Mouse (Mus musculus) midbrain, embryonic 11.5 days (tissue): ENCODE measurements around the gene Ano8. TPM values are rescaled to one million over a fixed set of nuclear protein-coding genes. Genes with fewer than 3 reads are reported as not detected.

Experiments used
- ATAC-seq: fragments of 200-750 bp; cut with Nextera tagmentation; 2 replicates; pipeline ENCODE4 v1.8.0; 2017; ENCODE audit warnings: moderate TSS enrichment, moderate library complexity; ENCODE audit not compliant: low FRiP score
- DNase-seq: peaks from one replicate; pipeline ENCODE4 v3.0.0; 2015; ENCODE audit warnings: low spot score; ENCODE audit errors: missing footprints
- H3K27ac ChIP-seq: fragments of 300-500 bp; sonication (generic); 2 replicates; pipeline ENCODE4 v1.5.1; 2014; ENCODE audit warnings: low read depth, low read length
- H3K27me3 ChIP-seq: fragments of 300-500 bp; sonication (generic); 2 replicates; pipeline ENCODE4 v1.6.1; 2014; ENCODE audit warnings: mild to moderate bottlenecking, low read length, moderate library complexity, mixed read lengths; ENCODE audit not compliant: control insufficient read depth, insufficient read depth
- H3K36me3 ChIP-seq: fragments of 300-500 bp; sonication (generic); 2 replicates; pipeline ENCODE4 v1.6.1; 2014; ENCODE audit warnings: mild to moderate bottlenecking, low read length, moderate library complexity, mixed read lengths; ENCODE audit not compliant: control insufficient read depth, insufficient read depth
- H3K4me1 ChIP-seq: fragments of 300-500 bp; sonication (generic); 2 replicates; pipeline ENCODE4 v1.6.1; 2014; ENCODE audit warnings: low read length; ENCODE audit not compliant: control insufficient read depth, insufficient read depth
- H3K4me2 ChIP-seq: fragments of 300-500 bp; sonication (generic); 2 replicates; pipeline ENCODE4 v1.6.1; 2014; ENCODE audit warnings: mild to moderate bottlenecking, moderate library complexity
- H3K4me3 ChIP-seq: fragments of 300-500 bp; sonication (generic); 2 replicates; pipeline ENCODE4 v1.5.1; 2014; ENCODE audit warnings: low read depth, low read length
- H3K9ac ChIP-seq: fragments of 300-500 bp; sonication (generic); 2 replicates; pipeline ENCODE4 v1.6.1; 2014; ENCODE audit warnings: low read length
- H3K9me3 ChIP-seq: fragments of 300-500 bp; sonication (generic); 2 replicates; pipeline ENCODE4 v1.6.1; 2016; ENCODE audit warnings: low read length; ENCODE audit not compliant: control insufficient read depth
- WGBS: fragments of 180-500 bp; shearing (Covaris S2); extraction: QIAGEN DNeasy Blood & Tissue Kit; methylation state at CpG from one replicate; pipeline ENCODE4 v1.1.7; 2014; 5-methylcytosine and 5-hydroxymethylcytosine counted together
- polyA plus RNA-seq: library from polyadenylated mRNA; unstranded; fragments of >200 nt; fragmentation: Nextera tagmentation; extraction: Ambion mirVana; gene quantifications from 2 replicates; pipeline ENCODE4 v1.2.1, GENCODE M21; 2014

The Ano8 gene
- polyA plus RNA-seq, 1 experiment from 2014 or later = 4.0 TPM

DNA sequence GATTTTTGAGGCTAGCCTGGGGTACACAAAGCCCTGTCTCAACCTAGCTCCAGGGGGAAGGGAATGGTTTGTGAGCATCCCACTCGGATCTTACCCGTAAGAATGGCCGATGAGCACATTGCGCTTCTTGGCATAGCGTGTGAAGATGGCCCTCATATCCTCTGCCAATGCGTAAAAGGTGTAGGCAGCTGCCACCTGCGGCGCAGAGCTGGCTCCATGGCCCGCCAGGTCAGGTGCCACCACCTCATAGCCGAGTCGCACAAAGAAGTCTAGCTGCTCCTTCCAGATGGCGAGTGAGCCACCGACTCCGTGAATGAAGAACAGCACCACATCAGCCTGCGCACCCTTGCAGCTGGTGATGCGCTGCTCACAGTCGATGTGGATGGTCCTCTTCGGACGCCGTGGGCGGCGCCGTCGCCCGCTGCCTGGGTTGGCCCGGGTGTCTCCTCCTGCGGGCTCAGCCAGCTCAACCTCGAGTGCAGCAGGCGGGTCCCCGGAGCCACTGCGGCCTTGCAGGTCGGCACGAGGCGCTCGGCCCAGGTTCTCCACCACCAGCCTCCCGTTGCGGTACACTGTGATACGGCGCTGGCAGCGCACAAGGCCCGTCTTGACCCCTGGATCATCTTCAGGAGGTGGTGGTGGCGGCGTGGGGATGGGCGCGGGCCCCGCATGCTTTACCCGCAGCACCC lies 24.5 kb downstream of the Ano8 start:
- no peaks in the 10 kb centered on the region for H3K9me3 ChIP-seq
- no peak overlapping the region for H3K4me3 ChIP-seq
- no peak overlapping the region for H3K27ac ChIP-seq
- no peak overlapping the region for H3K9ac ChIP-seq
- DNase-seq = peak; percentile 76
- ATAC-seq = no peak
- no peak overlapping the region for H3K4me2 ChIP-seq
- H3K4me1 ChIP-seq = peaks cover 25% of the 10 kb centered on the region
- WGBS = 77% methylated on average over 47 of the region's 47 CpGs
- no peaks in the 10 kb centered on the region for H3K27me3 ChIP-seq
- peaks cover 2% of the 10 kb centered on the region; the same call in 1 of the 2 replicates for H3K36me3 ChIP-seq

DNA sequence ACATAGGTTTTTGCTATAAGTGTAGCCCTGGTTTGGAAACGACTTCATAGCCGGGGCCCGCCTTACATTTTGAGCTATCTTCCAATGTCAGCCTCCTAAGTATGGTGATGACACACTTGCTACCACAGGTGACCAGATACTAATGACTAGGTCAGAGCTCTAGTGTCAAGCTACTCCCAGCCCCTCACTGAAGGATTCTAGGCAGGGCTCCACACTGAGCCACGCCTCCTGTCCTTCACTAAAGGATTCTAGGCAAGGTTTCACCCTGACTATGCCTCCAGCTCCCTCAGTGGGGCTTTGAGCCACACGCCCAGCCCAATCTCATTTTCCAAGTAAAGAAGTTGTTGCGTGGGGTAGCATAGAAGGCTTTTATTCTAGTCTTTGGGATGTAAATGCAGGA lies 25.0 kb downstream of the Ano8 start:
- Histone ChIP-seq H3K4me1 (peaks cover 23% of the 10 kb centered on the region), H3K4me3 (no peak overlapping the region), H3K4me2 (no peak overlapping the region), H3K27ac (no peak overlapping the region), H3K36me3 (peaks cover 2% of the 10 kb centered on the region; the same call in 1 of the 2 replicates), H3K27me3 (no peaks in the 10 kb centered on the region), H3K9me3 (no peaks in the 10 kb centered on the region), H3K9ac (no peak overlapping the region)
- no peak for DNase-seq
- no peak for ATAC-seq
- WGBS = 91% methylated on average over 6 of the region's 6 CpGs

DNA sequence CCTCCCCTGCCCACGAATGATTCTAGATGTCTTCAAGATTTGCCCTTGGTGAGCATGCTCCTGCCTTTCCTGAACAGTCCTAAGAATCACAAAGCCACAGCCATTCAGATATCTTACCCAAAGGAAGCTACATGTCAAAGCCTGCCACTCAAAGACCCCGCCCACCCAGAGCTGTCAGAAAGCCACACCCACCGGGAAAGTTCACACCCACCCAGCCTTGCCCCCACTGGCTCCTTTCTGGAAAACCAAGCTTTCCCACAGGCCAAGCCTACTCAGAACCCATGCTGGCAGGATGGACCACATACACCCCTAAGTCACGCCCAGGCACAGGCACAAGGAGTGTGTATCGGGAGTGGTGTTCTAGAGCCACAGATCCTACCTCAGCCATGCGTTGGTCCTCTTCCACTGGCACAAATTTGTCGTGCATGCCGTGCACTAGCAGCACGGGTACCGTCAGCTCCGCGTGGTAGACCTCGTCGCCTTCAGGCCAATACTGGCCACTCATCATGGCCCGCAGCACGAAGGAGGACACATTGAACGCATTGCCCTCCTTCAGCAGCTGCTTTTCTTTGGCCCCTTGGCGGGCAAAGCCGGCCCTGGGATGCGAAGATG lies 28.0 kb downstream of the Ano8 start:
- no peak for ATAC-seq
- Histone ChIP-seq H3K4me2 (no peak overlapping the region), H3K27me3 (no peaks in the 10 kb centered on the region), H3K27ac (no peak overlapping the region), H3K36me3 (peaks cover 2% of the 10 kb centered on the region; the same call in 1 of the 2 replicates), H3K4me1 (peaks cover 9% of the 10 kb centered on the region; the same call in 1 of the 2 replicates), H3K4me3 (no peak overlapping the region), H3K9me3 (no peaks in the 10 kb centered on the region), H3K9ac (no peak overlapping the region)
- peak; percentile 10 for DNase-seq
- WGBS = 84% methylated on average over 20 of the region's 20 CpGs

DNA sequence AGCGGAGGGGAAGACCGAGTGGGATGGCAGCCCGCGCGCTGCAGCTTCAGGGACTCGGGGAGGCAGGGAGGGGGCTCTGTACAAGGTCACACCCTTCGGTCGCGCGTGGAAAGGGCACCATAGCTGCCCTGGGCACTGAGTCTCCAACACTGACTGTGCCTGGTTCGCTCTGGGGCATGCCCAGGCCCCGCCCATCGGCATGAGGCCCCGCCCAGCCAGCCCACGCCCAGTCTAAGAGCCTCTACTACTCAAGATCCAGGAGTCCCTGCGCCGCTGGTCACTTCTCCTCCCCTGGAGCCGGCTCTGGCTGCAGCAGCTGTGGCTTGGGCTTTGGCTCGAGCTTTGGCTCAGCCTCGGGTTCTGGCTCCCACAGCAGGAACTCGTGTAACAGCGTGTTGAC lies 28.9 kb downstream of the Ano8 start:
- Histone ChIP-seq H3K4me2 (no peak overlapping the region), H3K27ac (no peak overlapping the region), H3K9ac (no peak overlapping the region), H3K27me3 (no peaks in the 10 kb centered on the region), H3K4me1 (peaks cover 3% of the 10 kb centered on the region; the same call in 1 of the 2 replicates), H3K36me3 (peaks cover 2% of the 10 kb centered on the region; the same call in 1 of the 2 replicates), H3K9me3 (no peaks in the 10 kb centered on the region), H3K4me3 (no peak overlapping the region)
- WGBS = 31% methylated on average over 22 of the region's 22 CpGs
- peak; percentile 48; the same call in 1 of the 2 replicates for ATAC-seq
- DNase-seq = no peak

DNA sequence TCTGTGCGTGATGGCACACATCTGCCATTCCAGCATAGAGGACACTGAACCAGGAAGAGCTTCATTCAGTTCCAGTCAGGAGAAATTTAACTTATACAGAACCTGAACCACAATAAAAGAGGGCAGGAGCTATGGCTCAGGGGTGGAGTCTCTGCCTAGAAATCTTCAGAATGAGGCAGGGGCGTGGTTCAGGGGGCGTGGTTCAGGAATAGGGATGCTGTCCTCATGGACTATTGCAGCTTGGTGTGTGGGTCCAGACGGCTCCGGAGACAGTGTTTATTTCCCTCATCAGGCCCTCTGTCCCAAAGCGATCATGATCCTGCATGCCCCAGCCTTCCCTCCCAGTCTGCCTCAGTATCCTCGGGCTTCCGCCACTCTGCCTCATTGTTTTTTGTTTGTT lies 31.1 kb downstream of the Ano8 start:
- Histone ChIP-seq H3K4me3 (no peak overlapping the region), H3K9me3 (no peaks in the 10 kb centered on the region), H3K27ac (no peak overlapping the region), H3K27me3 (no peaks in the 10 kb centered on the region), H3K9ac (no peak overlapping the region), H3K4me1 (no peaks in the 10 kb centered on the region), H3K4me2 (no peak overlapping the region), H3K36me3 (peaks cover 2% of the 10 kb centered on the region; the same call in 1 of the 2 replicates)
- no peak for ATAC-seq
- WGBS = 74% methylated on average over 8 of the region's 8 CpGs
- no peak for DNase-seq

DNA sequence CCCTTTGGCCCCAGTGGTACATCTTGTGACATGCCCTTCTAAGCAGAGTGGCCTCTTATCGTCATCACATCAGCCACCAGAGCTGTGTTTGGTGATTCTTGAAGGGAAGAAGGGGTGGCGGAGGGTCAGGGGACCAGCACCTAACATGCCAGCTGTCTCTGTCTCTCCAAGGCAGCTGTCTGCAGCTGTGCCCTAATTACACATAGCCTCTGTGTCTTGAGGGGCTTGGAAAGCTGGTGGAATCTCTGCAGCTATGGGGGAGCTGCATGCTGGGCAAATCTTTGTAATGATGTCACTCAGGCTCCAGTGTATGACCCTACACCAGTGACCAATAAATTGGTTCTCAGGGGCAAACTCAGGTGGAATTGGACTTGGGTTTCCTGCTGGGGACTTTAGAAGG lies 33.1 kb downstream of the Ano8 start:
- H3K4me2 ChIP-seq = no peak overlapping the region
- H3K4me3 ChIP-seq = no peak overlapping the region
- DNase-seq = no peak
- no peak overlapping the region for H3K27ac ChIP-seq
- H3K4me1 ChIP-seq = no peaks in the 10 kb centered on the region
- no peaks in the 10 kb centered on the region for H3K27me3 ChIP-seq
- H3K9ac ChIP-seq = no peak overlapping the region
- 93% methylated on average over 2 of the region's 2 CpGs for WGBS
- no peaks in the 10 kb centered on the region for H3K9me3 ChIP-seq
- no peaks in the 10 kb centered on the region for H3K36me3 ChIP-seq
- no peak for ATAC-seq

DNA sequence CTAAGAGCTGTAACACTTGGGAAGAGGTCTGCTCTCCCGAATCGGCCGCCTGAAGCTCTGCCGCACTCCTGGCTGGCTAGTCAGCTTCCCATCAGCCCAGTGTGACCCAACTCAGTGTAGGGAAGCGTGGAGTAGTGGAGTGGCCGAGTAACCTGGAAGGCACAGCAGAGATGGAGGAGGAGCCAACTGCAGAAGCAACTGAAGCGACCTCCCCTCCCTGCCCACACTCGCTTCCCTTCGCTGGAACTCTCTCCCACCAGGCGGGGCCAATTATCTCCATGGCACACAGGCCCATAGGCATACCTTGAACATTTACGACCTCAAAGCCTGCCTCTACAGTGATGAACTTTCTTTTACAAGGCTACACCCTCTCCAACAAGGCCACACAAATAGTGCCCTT lies 34.0 kb downstream of the Ano8 start:
- no peak overlapping the region for H3K4me3 ChIP-seq
- ATAC-seq (no peak), DNase-seq (no peak)
- no peaks in the 10 kb centered on the region for H3K36me3 ChIP-seq
- H3K4me1 ChIP-seq = no peaks in the 10 kb centered on the region
- no peaks in the 10 kb centered on the region for H3K9me3 ChIP-seq
- 54% methylated on average over 11 of the region's 11 CpGs for WGBS
- H3K27me3 ChIP-seq = no peaks in the 10 kb centered on the region
- no peak overlapping the region for H3K4me2 ChIP-seq
- no peak overlapping the region for H3K9ac ChIP-seq
- no peak overlapping the region for H3K27ac ChIP-seq

DNA sequence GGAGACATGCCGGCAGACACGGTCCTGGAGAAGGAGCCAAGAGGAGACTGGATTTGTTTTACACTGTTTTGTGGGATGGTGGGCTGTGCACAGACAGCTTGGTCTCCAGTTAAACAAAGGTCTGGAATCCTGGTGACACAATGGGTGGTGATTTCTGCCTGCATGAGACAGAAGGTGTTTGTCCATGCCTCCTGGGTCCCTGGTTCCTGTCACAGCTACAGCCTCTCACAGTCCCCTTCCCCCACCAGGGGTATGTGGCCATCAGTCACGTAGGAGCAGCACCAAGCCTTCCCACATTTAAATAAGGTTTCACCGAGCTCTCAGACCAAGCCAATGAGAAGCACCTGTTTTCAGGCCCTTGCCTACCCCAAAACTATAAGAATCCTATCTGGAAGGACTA lies 34.4 kb downstream of the Ano8 start:
- no peak overlapping the region for H3K4me3 ChIP-seq
- no peak overlapping the region for H3K9ac ChIP-seq
- WGBS = 70% methylated on average over 4 of the region's 4 CpGs
- no peaks in the 10 kb centered on the region for H3K36me3 ChIP-seq
- H3K4me1 ChIP-seq = no peaks in the 10 kb centered on the region
- H3K27ac ChIP-seq = no peak overlapping the region
- no peak overlapping the region for H3K4me2 ChIP-seq
- no peaks in the 10 kb centered on the region for H3K27me3 ChIP-seq
- no peak for ATAC-seq
- no peak for DNase-seq
- no peaks in the 10 kb centered on the region for H3K9me3 ChIP-seq

DNA sequence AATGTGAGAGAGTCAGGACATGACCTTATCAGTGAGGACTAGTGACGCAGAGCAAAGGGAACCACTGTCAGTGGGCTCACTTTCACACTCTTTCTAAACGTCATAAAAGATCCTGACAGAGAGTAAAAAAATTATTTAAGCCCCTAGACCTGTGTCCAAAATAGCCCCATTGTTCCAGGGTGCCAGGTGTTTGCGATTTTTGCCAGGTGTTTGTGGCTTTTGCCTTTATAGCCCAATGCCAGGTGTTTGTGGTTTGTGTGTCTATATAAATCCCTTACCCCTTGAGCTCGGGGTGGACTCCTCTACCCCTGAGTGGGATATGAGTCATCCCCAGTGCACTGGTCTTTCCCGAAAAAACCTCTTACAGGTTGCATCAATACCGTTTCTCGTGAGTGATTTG lies 40.7 kb downstream of the Ano8 start:
- DNase-seq = no peak
- H3K4me3 ChIP-seq = no peak overlapping the region
- H3K27ac ChIP-seq = no peak overlapping the region
- 86% methylated on average over 7 of the region's 7 CpGs for WGBS
- H3K9ac ChIP-seq = no peak overlapping the region
- no peak for ATAC-seq
- no peak overlapping the region for H3K4me2 ChIP-seq
- peaks cover 2% of the 10 kb centered on the region; the same call in 1 of the 2 replicates for H3K27me3 ChIP-seq
- H3K9me3 ChIP-seq = no peaks in the 10 kb centered on the region
- H3K36me3 ChIP-seq = no peaks in the 10 kb centered on the region
- no peaks in the 10 kb centered on the region for H3K4me1 ChIP-seq
